Mouse (Mus musculus): ENCODE results near the gene Ccdc121. TPM values are rescaled to one million over a fixed set of nuclear protein-coding genes. Genes with fewer than 3 reads are reported as not detected.

Ccdc121 gene
- total and polyA plus RNA-seq, 3 experiments, result not detected

DNA sequence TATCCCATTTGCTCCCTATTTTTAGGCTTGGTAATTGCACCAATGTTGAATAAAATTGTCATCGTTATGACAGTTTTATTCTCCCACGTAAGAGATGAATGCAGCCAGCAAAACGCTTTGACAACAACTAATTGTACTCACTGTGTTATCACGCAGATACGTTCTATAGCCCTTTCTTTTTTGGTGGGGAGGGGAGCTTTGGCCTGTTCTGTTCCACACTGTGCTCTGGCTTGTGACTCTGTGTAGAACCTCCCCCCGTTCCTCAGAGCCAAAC, 48.4 kb downstream of the Ccdc121 start:
- DNase-seq (ENCODE audit: extremely low read depth), result no peak
- Histone ChIP-seq H3K79me2 (replicated peaks; ENCODE audit: control insufficient read depth, extremely low read depth, insufficient read depth, poor library complexity, severe bottlenecking) (no peaks in the 10 kb centered on the region), H3K4me1 (ENCODE audit: control insufficient read depth in 1 of 2, insufficient read depth in 2 of 2) (peaks cover 6 to 38% of the 10 kb centered on the region in 2 experiments), H3K4me2 (ENCODE audit: insufficient read depth, low read depth, poor library complexity, severe bottlenecking) (no peak overlapping the region), H3K27me3 (replicated peaks) (no peaks in the 10 kb centered on the region), H3K9ac (ENCODE audit: insufficient read depth, low read depth) (no peak overlapping the region), H3K27ac (ENCODE audit: insufficient read depth, low read depth) (no peak overlapping the region), H3K36me3 (replicated peaks in 1 of 2; ENCODE audit: control insufficient read depth in 1 of 2, insufficient read depth in 1 of 2, low read length in 1 of 2) (no peaks in the 10 kb centered on the region), H3K9me3 (replicated peaks; ENCODE audit: low read length) (peaks cover 5% of the 10 kb centered on the region), H3K4me3 (replicated peaks in 1 of 3; ENCODE audit: low read depth in 2 of 3, low read length in 2 of 3, poor library complexity in 1 of 3) (no peak overlapping the region)
- TF ChIP-seq NELFE (IDR thresholded peaks at IDR 0.05; ENCODE audit: low read depth, low read length), result no peak
- no peak for TF ChIP-seq MAX (IDR thresholded peaks at IDR 0.05; ENCODE audit: low read length)
- no peak for TF ChIP-seq BHLHE40 (IDR thresholded peaks at IDR 0.05; ENCODE audit: low read depth, low read length)
- no peak for TF ChIP-seq RCOR1 (conservative IDR thresholded peaks at IDR 0.05; ENCODE audit: low read depth, low read length)
- TF ChIP-seq RAD21 (IDR thresholded peaks at IDR 0.05; ENCODE audit: low read depth, low read length), result no peak
- TF ChIP-seq MXI1 (IDR thresholded peaks at IDR 0.05; ENCODE audit: low read depth, low read length), result no peak
- no peak for TF ChIP-seq ZKSCAN1 (IDR thresholded peaks at IDR 0.05; ENCODE audit: borderline replicate concordance, low read depth, low read length)
- TF ChIP-seq IRF4 (IDR thresholded peaks at IDR 0.05; ENCODE audit: low read depth, low read length), result no peak
- TF ChIP-seq EP300 (IDR thresholded peaks at IDR 0.05; ENCODE audit: low read length), result no peak
- no peak for TF ChIP-seq TBP (conservative IDR thresholded peaks at IDR 0.05; ENCODE audit: low read depth, low read length)
- no peak for TF ChIP-seq CTCF (conservative IDR thresholded peaks at IDR 0.05 in 1 of 2, IDR thresholded peaks at IDR 0.05 in 1 of 2; ENCODE audit: low read depth in 2 of 2, low read length in 2 of 2)
- dilution Hi-C loops (cut with MboI; ENCODE audit: extremely low pct_ligation_motif_present, extremely low pct_unique_long_range_greater_than_20kb, low sequenced_read_pairs), result no loop called here
- in situ Hi-C loops (cut with MboI; ENCODE audit: low pct_ligation_motif_present, low pct_unique_long_range_greater_than_20kb, low sequenced_read_pairs), result no loop called here

- no peak overlapping the region for H3K9ac ChIP-seq (ENCODE audit: insufficient read depth, low read depth)
- no peak for TF ChIP-seq HCFC1 (IDR thresholded peaks at IDR 0.05; ENCODE audit: low read depth, low read length)
- no peak for TF ChIP-seq MYC (IDR thresholded peaks at IDR 0.05; ENCODE audit: low read depth, low read length)
- no peak for TF ChIP-seq EP300 (IDR thresholded peaks at IDR 0.05; ENCODE audit: low read length)
- H3K27ac ChIP-seq (ENCODE audit: insufficient read depth, low read depth), result no peak overlapping the region
- no peaks in the 10 kb centered on the region for H3K79me2 ChIP-seq (replicated peaks; ENCODE audit: control insufficient read depth, extremely low read depth, insufficient read depth, poor library complexity, severe bottlenecking)
- no peak for DNase-seq (ENCODE audit: extremely low read depth)
- H3K9me3 ChIP-seq (replicated peaks; ENCODE audit: low read length), result peaks cover 5% of the 10 kb centered on the region
- H3K27me3 ChIP-seq (replicated peaks), result no peaks in the 10 kb centered on the region
- no peaks in the 10 kb centered on the region for H3K36me3 ChIP-seq (replicated peaks in 1 of 2; ENCODE audit: control insufficient read depth in 1 of 2, insufficient read depth in 1 of 2, low read length in 1 of 2)
- peaks cover 6 to 38% of the 10 kb centered on the region in 2 experiments for H3K4me1 ChIP-seq (ENCODE audit: control insufficient read depth in 1 of 2, insufficient read depth in 2 of 2)
- in situ Hi-C loops (cut with MboI; ENCODE audit: low pct_ligation_motif_present, low pct_unique_long_range_greater_than_20kb, low sequenced_read_pairs), result no loop called here
- H3K4me3 ChIP-seq (replicated peaks in 1 of 3; ENCODE audit: low read depth in 2 of 3, low read length in 2 of 3, poor library complexity in 1 of 3), result no peak overlapping the region
- H3K4me2 ChIP-seq (ENCODE audit: insufficient read depth, low read depth, poor library complexity, severe bottlenecking), result no peak overlapping the region
- dilution Hi-C loops (cut with MboI; ENCODE audit: extremely low pct_ligation_motif_present, extremely low pct_unique_long_range_greater_than_20kb, low sequenced_read_pairs), result no loop called here
Observed at GRCm38 (mm10) chr1:181462051-181462905, 49.0 kb downstream of the Ccdc121 start.

- dilution Hi-C loops (cut with MboI; ENCODE audit: extremely low pct_ligation_motif_present, extremely low pct_unique_long_range_greater_than_20kb, low sequenced_read_pairs), result no loop called here
- H3K27me3 ChIP-seq (replicated peaks), result no peaks in the 10 kb centered on the region
- TF ChIP-seq IRF4 (IDR thresholded peaks at IDR 0.05; ENCODE audit: low read depth, low read length) (no peak), EP300 (IDR thresholded peaks at IDR 0.05; ENCODE audit: low read length) (no peak), BHLHE40 (IDR thresholded peaks at IDR 0.05; ENCODE audit: low read depth, low read length) (no peak), POLR2AphosphoS2 (IDR thresholded peaks at IDR 0.05; ENCODE audit: low read depth, low read length) (no peak), ELF1 (IDR thresholded peaks at IDR 0.05; ENCODE audit: low read depth, low read length) (no peak), TCF12 (IDR thresholded peaks at IDR 0.05; ENCODE audit: low read depth, low read length) (no peak), ETS1 (conservative IDR thresholded peaks at IDR 0.05; ENCODE audit: low read depth, low read length) (no peak), JUND (conservative IDR thresholded peaks at IDR 0.05; ENCODE audit: low read depth, low read length) (no peak), CHD1 (IDR thresholded peaks at IDR 0.05; ENCODE audit: low read depth, low read length) (no peak), JUN (IDR thresholded peaks at IDR 0.05; ENCODE audit: insufficient read depth, low read depth, low read length) (no peak), TBP (conservative IDR thresholded peaks at IDR 0.05; ENCODE audit: low read depth, low read length) (no peak), SIN3A (IDR thresholded peaks at IDR 0.05; ENCODE audit: low read length) (no peak), ZNF384 (IDR thresholded peaks at IDR 0.05; ENCODE audit: low read depth, low read length) (no peak), NRF1 (IDR thresholded peaks at IDR 0.05; ENCODE audit: low read depth, low read length) (no peak), MAFK (IDR thresholded peaks at IDR 0.05; ENCODE audit: insufficient replicate concordance, low read length) (no peak), RCOR1 (conservative IDR thresholded peaks at IDR 0.05; ENCODE audit: low read depth, low read length) (no peak), CHD2 (IDR thresholded peaks at IDR 0.05; ENCODE audit: low read length) (no peak)
Observed at GRCm38 (mm10) chr1:181461484-181461883, 49.8 kb downstream of the Ccdc121 start.

More at GRCm38 (mm10) chr1:181461484-181461883, 49.8 kb downstream of the Ccdc121 start:
- Histone ChIP-seq H3K4me1 (ENCODE audit: control insufficient read depth in 1 of 2, insufficient read depth in 2 of 2) (peaks cover 6 to 38% of the 10 kb centered on the region in 2 experiments), H3K36me3 (replicated peaks in 1 of 2; ENCODE audit: control insufficient read depth in 1 of 2, insufficient read depth in 1 of 2, low read length in 1 of 2) (no peaks in the 10 kb centered on the region), H3K27ac (ENCODE audit: insufficient read depth, low read depth) (no peak overlapping the region), H3K9ac (ENCODE audit: insufficient read depth, low read depth) (no peak overlapping the region), H3K4me2 (ENCODE audit: insufficient read depth, low read depth, poor library complexity, severe bottlenecking) (no peak overlapping the region), H3K9me3 (replicated peaks; ENCODE audit: low read length) (peaks cover 5% of the 10 kb centered on the region), H3K4me3 (replicated peaks in 1 of 3; ENCODE audit: low read depth in 2 of 3, low read length in 2 of 3, poor library complexity in 1 of 3) (no peak overlapping the region), H3K79me2 (replicated peaks; ENCODE audit: control insufficient read depth, extremely low read depth, insufficient read depth, poor library complexity, severe bottlenecking) (no peaks in the 10 kb centered on the region)
- in situ Hi-C loops (cut with MboI; ENCODE audit: low pct_ligation_motif_present, low pct_unique_long_range_greater_than_20kb, low sequenced_read_pairs), result no loop called here
- DNase-seq (ENCODE audit: extremely low read depth), result no peak

Data from CH12.LX (cell line).